Mouse (Mus musculus) brain, embryonic 14.5 days (tissue): Measurements from ENCODE around the gene Aven.
A peak's percentile ranks its signal among the peaks of the same experiment; 100 is the strongest.

Experiments used
- CTCF ChIP-seq: fragments of 200-500 bp; IDR thresholded peaks from 2 replicates; pipeline ENCODE4 v1.5.1; 2012; ENCODE audit warnings: inconsistent platforms, mild to moderate bottlenecking, moderate library complexity, borderline replicate concordance; ENCODE audit not compliant: insufficient read depth, insufficient read length; ENCODE audit errors: extremely low read depth
- POLR2A ChIP-seq: fragments of 200-500 bp; IDR thresholded peaks from 2 replicates; pipeline ENCODE4 v1.6.1; 2012; ENCODE audit warnings: mild to moderate bottlenecking, inconsistent platforms, borderline replicate concordance; ENCODE audit not compliant: poor library complexity, insufficient read depth, insufficient read length, severe bottlenecking; ENCODE audit errors: extremely low read depth

GRCm38 (mm10) chr2:112538783-112539182, 46.0 kb downstream of the Aven start:
- TF ChIP-seq CTCF (peak; percentile 40; the same call in 1 of the 2 replicates), POLR2A (no peak)
